Mouse (Mus musculus): Measurements from ENCODE around the gene Zmiz1. TPM values are rescaled to one million over a fixed set of nuclear protein-coding genes. Genes with fewer than 3 reads are reported as not detected.

Gene Zmiz1
- 20.4 and 22.4 TPM in 2 replicates for polyA plus RNA-seq (2015; fragmentation: Nextera tagmentation; extraction: Ambion mirVana)

DNA sequence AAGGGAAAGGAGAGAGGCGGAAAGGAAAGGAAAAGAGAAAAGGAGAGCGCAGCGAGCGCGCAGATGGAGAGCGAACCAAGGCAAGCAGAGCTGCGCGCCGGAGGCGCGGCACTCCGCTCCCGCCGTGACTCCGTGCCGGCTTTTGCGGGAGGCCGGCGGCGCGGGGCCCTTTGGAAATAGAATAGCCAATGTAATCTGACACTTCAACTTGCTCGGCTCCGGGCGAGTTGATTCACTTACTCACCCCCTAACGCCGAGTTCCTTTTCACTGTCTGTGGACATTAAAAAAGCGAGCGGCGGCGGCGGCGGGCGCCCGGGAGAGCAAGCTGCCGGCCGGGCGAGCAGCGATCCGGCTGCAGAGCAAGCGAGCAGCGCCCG lies at the start of gene Zmiz1:
TSS of gene Zmiz1 (plus strand) at position 170 of the 378 bp plus-strand sequence.
- WGBS: 0% methylated on average over 42 of the region's 42 CpGs
- peak within 1 kb of the TSS; percentile 90 for H3K4me2 ChIP-seq (ENCODE audit: low read depth, low read length)
- peak; percentile 55 for ATAC-seq (ENCODE audit: low read depth)

GRCm38 (mm10) chr14:25411848-25412527 lies 47.0 kb upstream of the Zmiz1 start:
- no peak overlapping the region for H3K4me3 ChIP-seq (ENCODE audit: low read length)
- 79% methylated on average over 9 of the region's 9 CpGs for WGBS
- H3K9me3 ChIP-seq (ENCODE audit: control insufficient read depth, low read length): no peaks in the 10 kb centered on the region
- no peaks in the 10 kb centered on the region for H3K27me3 ChIP-seq (ENCODE audit: control insufficient read depth, insufficient read depth, low read depth, low read length)
- H3K9ac ChIP-seq (ENCODE audit: low read length): no peak overlapping the region
- no peak for ATAC-seq (ENCODE audit: low read depth)
- no peak overlapping the region for H3K4me2 ChIP-seq (ENCODE audit: low read depth, low read length)
- no peak overlapping the region for H3K27ac ChIP-seq (ENCODE audit: low read length)
- no peaks in the 10 kb centered on the region for H3K36me3 ChIP-seq (ENCODE audit: control insufficient read depth, insufficient read depth, low read length)
- H3K4me1 ChIP-seq (replicated peaks; ENCODE audit: control insufficient read depth, insufficient read depth, low read length): no peaks in the 10 kb centered on the region

More for the DNA sequence above, at the start of gene Zmiz1:
- Histone ChIP-seq H3K27me3 (ENCODE audit: control insufficient read depth, insufficient read depth, low read depth, low read length) (no peaks in the 10 kb centered on the region), H3K4me3 (ENCODE audit: low read length) (peak within 1 kb of the TSS; percentile 97), H3K36me3 (ENCODE audit: control insufficient read depth, insufficient read depth, low read length) (no peaks in the 10 kb centered on the region), H3K27ac (ENCODE audit: low read length) (peak within 1 kb of the TSS; percentile 100), H3K9ac (ENCODE audit: low read length) (peak within 1 kb of the TSS; percentile 98), H3K4me1 (replicated peaks; ENCODE audit: control insufficient read depth, insufficient read depth, low read length) (peaks cover 38% of the 10 kb centered on the region), H3K9me3 (ENCODE audit: control insufficient read depth, low read length) (no peaks in the 10 kb centered on the region)

DNA sequence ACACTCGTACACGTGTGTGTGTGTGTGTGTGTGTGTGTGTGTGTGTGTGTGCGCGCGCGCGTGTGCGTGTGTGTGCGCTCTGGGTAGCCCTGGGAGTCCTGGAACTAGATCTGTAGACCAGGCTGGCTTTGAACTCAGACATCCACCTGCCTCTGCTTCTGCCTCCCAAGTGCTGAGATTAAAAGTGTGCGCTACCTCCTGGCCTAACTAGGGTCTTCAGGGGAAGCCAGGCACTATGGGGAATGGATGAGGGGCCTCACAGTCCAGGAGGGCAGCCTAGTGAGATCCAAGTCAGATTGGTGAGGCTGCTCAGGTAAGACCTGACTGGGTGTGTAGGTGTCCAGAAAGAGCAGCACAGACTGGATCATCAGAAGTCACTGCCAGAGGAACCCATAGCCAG lies 46.2 kb upstream of the Zmiz1 start:
- Histone ChIP-seq H3K4me1 (replicated peaks; ENCODE audit: control insufficient read depth, insufficient read depth, low read length) (no peaks in the 10 kb centered on the region), H3K27me3 (ENCODE audit: control insufficient read depth, insufficient read depth, low read depth, low read length) (no peaks in the 10 kb centered on the region), H3K36me3 (ENCODE audit: control insufficient read depth, insufficient read depth, low read length) (no peaks in the 10 kb centered on the region), H3K27ac (ENCODE audit: low read length) (no peak overlapping the region), H3K4me2 (ENCODE audit: low read depth, low read length) (no peak overlapping the region), H3K9ac (ENCODE audit: low read length) (no peak overlapping the region), H3K4me3 (ENCODE audit: low read length) (no peak overlapping the region), H3K9me3 (ENCODE audit: control insufficient read depth, low read length) (no peaks in the 10 kb centered on the region)
- ATAC-seq (ENCODE audit: low read depth): no peak
- 96% methylated on average over 10 of the region's 10 CpGs for WGBS

DNA sequence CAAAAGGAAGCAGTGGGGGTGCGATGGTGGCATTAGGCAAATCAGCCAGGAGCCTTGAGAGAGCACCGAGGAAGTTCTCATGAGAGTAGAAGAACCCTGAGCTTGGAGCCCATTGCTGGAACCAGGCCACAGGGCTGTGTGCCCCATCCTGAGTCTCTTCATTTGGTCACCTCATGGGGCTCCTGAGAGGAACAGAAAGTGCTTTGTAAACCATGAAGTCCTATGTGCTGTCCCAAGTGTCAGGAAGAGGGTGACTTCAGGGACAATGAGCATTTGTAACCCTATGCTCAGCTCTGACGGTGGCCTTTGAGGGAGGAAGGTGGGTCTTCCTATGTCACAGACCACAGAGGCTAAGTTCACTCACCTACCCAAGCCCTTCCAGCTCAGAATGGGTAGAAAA lies 45.5 kb upstream of the Zmiz1 start:
- Histone ChIP-seq H3K4me2 (ENCODE audit: low read depth, low read length) (no peak overlapping the region), H3K9ac (ENCODE audit: low read length) (no peak overlapping the region), H3K4me1 (replicated peaks; ENCODE audit: control insufficient read depth, insufficient read depth, low read length) (no peaks in the 10 kb centered on the region), H3K9me3 (ENCODE audit: control insufficient read depth, low read length) (no peaks in the 10 kb centered on the region), H3K27me3 (ENCODE audit: control insufficient read depth, insufficient read depth, low read depth, low read length) (no peaks in the 10 kb centered on the region), H3K27ac (ENCODE audit: low read length) (no peak overlapping the region), H3K36me3 (ENCODE audit: control insufficient read depth, insufficient read depth, low read length) (no peaks in the 10 kb centered on the region), H3K4me3 (ENCODE audit: low read length) (no peak overlapping the region)
- WGBS: 52% methylated on average over 3 of the region's 3 CpGs
- no peak for ATAC-seq (ENCODE audit: low read depth)

DNA sequence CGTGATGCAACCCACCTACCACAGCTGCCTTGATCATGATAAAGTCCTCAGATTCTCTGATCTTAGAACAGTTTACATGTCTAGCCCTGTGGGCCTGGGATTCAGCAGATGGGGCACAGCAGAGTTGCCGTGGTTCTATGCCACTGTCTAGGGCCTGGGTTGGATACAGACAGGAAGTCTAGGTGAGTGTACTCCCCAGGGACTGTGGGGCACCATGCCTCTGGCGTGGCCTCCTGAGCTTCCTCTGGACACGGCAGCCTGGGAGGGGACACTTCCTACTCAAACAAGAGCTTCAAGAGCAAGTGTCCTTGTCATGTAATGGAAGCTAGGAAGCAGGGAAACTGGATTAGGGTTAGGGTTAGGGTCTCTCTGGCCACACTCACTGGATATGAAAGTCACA lies 44.9 kb upstream of the Zmiz1 start:
- H3K4me1 ChIP-seq (replicated peaks; ENCODE audit: control insufficient read depth, insufficient read depth, low read length): no peaks in the 10 kb centered on the region
- H3K4me2 ChIP-seq (ENCODE audit: low read depth, low read length): no peak overlapping the region
- no peak overlapping the region for H3K4me3 ChIP-seq (ENCODE audit: low read length)
- no peaks in the 10 kb centered on the region for H3K9me3 ChIP-seq (ENCODE audit: control insufficient read depth, low read length)
- 51% methylated on average over 4 of the region's 4 CpGs for WGBS
- no peak for ATAC-seq (ENCODE audit: low read depth)
- H3K36me3 ChIP-seq (ENCODE audit: control insufficient read depth, insufficient read depth, low read length): no peaks in the 10 kb centered on the region
- H3K9ac ChIP-seq (ENCODE audit: low read length): no peak overlapping the region
- no peaks in the 10 kb centered on the region for H3K27me3 ChIP-seq (ENCODE audit: control insufficient read depth, insufficient read depth, low read depth, low read length)
- no peak overlapping the region for H3K27ac ChIP-seq (ENCODE audit: low read length)

- H3K27ac ChIP-seq (ENCODE audit: low read length): no peak overlapping the region
- H3K9me3 ChIP-seq (ENCODE audit: control insufficient read depth, low read length): no peaks in the 10 kb centered on the region
- no peaks in the 10 kb centered on the region for H3K27me3 ChIP-seq (ENCODE audit: control insufficient read depth, insufficient read depth, low read depth, low read length)
- H3K36me3 ChIP-seq (ENCODE audit: control insufficient read depth, insufficient read depth, low read length): no peaks in the 10 kb centered on the region
- H3K4me3 ChIP-seq (ENCODE audit: low read length): no peak overlapping the region
- 70% methylated on average over 7 of the region's 7 CpGs for WGBS
- no peak overlapping the region for H3K4me2 ChIP-seq (ENCODE audit: low read depth, low read length)
- H3K4me1 ChIP-seq (replicated peaks; ENCODE audit: control insufficient read depth, insufficient read depth, low read length): peaks cover 16% of the 10 kb centered on the region
- H3K9ac ChIP-seq (ENCODE audit: low read length): no peak overlapping the region
- ATAC-seq (ENCODE audit: low read depth): no peak
Observed at GRCm38 (mm10) chr14:25420001-25420690, 38.8 kb upstream of the Zmiz1 start.

GRCm38 (mm10) chr14:25420987-25421386 lies 38.0 kb upstream of the Zmiz1 start:
- Histone ChIP-seq H3K36me3 (ENCODE audit: control insufficient read depth, insufficient read depth, low read length) (no peaks in the 10 kb centered on the region), H3K27ac (ENCODE audit: low read length) (peak overlapping the region; percentile 25), H3K4me1 (replicated peaks; ENCODE audit: control insufficient read depth, insufficient read depth, low read length) (peaks cover 16% of the 10 kb centered on the region), H3K9me3 (ENCODE audit: control insufficient read depth, low read length) (no peaks in the 10 kb centered on the region), H3K9ac (ENCODE audit: low read length) (no peak overlapping the region), H3K4me3 (ENCODE audit: low read length) (no peak overlapping the region), H3K27me3 (ENCODE audit: control insufficient read depth, insufficient read depth, low read depth, low read length) (no peaks in the 10 kb centered on the region), H3K4me2 (ENCODE audit: low read depth, low read length) (no peak overlapping the region)
- WGBS: 92% methylated on average over 1 of the region's 1 CpGs
- peak; percentile 44; the same call in 1 of the 2 replicates for ATAC-seq (ENCODE audit: low read depth)

DNA sequence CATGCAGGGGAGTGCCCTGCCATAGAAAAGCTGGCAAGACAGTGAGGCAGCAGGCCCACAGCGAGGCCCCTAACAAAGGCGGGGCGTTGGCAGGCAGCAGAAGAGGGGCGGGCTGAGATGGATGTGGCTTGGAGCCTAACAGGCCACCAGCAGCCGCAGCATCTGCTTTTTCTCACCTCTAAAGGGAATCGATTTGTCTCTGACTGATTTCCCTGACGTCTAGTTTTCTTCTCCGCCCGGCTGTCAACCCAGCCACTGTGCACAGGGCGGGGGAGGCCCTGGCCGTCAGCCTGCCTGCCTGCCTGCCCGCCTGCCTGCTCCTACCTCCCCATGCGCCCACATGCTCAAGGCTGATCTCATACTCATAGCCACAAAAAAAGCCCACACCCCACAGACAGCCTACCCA lies 37.4 kb upstream of the Zmiz1 start:
- H3K27me3 ChIP-seq (ENCODE audit: control insufficient read depth, insufficient read depth, low read depth, low read length): no peaks in the 10 kb centered on the region
- peaks cover 16% of the 10 kb centered on the region for H3K4me1 ChIP-seq (replicated peaks; ENCODE audit: control insufficient read depth, insufficient read depth, low read length)
- peak overlapping the region; percentile 25; the same call in 1 of the 2 replicates for H3K27ac ChIP-seq (ENCODE audit: low read length)
- H3K9ac ChIP-seq (ENCODE audit: low read length): no peak overlapping the region
- no peaks in the 10 kb centered on the region for H3K36me3 ChIP-seq (ENCODE audit: control insufficient read depth, insufficient read depth, low read length)
- WGBS: 42% methylated on average over 13 of the region's 13 CpGs
- peak; percentile 79 for ATAC-seq (ENCODE audit: low read depth)
- no peak overlapping the region for H3K4me3 ChIP-seq (ENCODE audit: low read length)
- H3K4me2 ChIP-seq (ENCODE audit: low read depth, low read length): no peak overlapping the region
- H3K9me3 ChIP-seq (ENCODE audit: control insufficient read depth, low read length): no peaks in the 10 kb centered on the region

GRCm38 (mm10) chr14:25422946-25423345 lies 36.0 kb upstream of the Zmiz1 start:
- WGBS: 44% methylated on average over 1 of the region's 1 CpGs
- H3K4me2 ChIP-seq (ENCODE audit: low read depth, low read length): no peak overlapping the region
- no peaks in the 10 kb centered on the region for H3K36me3 ChIP-seq (ENCODE audit: control insufficient read depth, insufficient read depth, low read length)
- no peaks in the 10 kb centered on the region for H3K9me3 ChIP-seq (ENCODE audit: control insufficient read depth, low read length)
- no peak for ATAC-seq (ENCODE audit: low read depth)
- no peak overlapping the region for H3K4me3 ChIP-seq (ENCODE audit: low read length)
- H3K4me1 ChIP-seq (replicated peaks; ENCODE audit: control insufficient read depth, insufficient read depth, low read length): peaks cover 16% of the 10 kb centered on the region
- H3K27me3 ChIP-seq (ENCODE audit: control insufficient read depth, insufficient read depth, low read depth, low read length): no peaks in the 10 kb centered on the region
- no peak overlapping the region for H3K27ac ChIP-seq (ENCODE audit: low read length)
- no peak overlapping the region for H3K9ac ChIP-seq (ENCODE audit: low read length)

All from lung, embryonic 16.5 days (tissue).